Mouse (Mus musculus): ENCODE data around the gene 5530401A14Rik.

Gene 5530401A14Rik

DNA sequence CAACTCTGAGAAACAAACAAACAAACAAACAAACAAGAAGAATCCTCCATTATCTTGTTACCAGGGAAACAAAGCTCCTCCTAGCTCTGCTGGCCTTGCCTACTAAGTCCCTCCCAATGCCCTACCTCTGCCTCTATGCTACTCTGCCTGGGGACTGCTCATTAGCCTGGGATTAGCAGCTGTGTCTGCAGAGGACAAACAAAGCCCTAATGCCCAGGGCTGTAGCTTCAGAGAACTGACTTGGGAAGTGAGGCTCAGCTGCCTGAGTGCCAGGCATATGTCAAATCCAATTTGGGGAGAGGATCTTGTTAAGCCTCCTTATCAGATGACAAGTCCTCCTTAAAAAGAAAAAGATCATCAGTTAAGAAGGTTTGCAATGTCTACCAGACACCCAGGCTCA, 65.9 kb downstream of the 5530401A14Rik start:
- no peak for DNase-seq (ENCODE audit: low spot score in 2 of 2)

DNA sequence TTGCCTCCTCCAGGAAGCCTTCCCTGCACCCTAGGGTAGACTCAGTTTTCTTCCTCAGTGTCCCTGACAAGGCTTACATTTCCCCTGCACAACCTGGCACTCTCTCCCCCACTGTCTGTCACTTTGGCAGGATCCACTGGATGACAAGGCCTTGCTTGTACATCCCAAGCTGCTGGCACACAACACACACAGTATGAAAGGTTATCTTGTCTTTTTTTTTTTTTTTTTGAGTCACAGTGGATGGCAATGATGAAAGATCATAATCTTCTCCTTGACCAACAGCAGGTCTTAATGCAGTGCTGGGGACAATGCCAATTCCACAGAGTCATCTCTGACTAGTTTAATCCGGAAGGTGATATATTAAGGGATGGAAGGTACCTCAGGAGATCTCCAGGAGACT, 77.0 kb downstream of the 5530401A14Rik start:
- DNase-seq (ENCODE audit: low spot score in 2 of 2), result no peak

DNA sequence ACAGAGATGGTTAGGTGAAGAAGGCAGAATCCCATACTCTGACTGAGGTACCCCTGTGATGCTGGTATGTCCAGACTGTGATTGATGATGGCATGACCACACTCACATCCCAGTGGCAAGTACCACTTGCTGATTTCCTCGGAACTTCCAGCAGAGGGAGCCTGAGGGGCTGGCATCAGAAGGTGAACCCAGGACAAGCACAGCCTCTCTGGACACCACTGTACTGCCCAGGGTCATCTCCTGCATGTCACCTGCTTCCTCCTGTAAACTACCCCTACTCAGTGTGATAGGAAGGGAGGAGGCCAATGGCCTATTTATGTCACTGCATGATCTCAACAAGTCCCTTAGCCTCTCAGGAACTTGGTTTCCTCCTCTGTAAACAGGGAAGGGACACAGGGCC, 80.5 kb downstream of the 5530401A14Rik start:
- no peak for DNase-seq (ENCODE audit: low spot score in 2 of 2)

DNA sequence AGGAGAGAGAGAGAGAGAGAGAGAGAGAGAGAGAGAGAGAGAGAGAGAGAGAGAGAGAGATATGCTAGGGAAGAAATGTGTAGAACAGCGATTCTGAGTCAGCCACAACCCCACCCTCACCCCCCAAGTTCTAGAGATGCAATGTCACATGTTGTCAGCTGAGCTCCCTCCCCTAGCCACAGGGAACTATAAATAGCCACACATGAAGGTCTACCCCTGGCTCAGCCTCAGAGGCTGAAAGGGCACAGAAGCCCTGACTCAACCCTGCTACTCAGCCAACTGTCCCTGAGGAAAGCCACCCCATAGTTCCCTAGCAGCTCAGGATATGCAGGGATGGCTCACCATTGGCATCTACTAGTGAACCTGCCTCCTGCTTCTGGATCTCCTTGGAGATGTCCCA, 81.7 kb downstream of the 5530401A14Rik start:
- no peak for DNase-seq (ENCODE audit: low spot score in 2 of 2)

All from left cerebral cortex, adult 9 months (tissue).